22 mouse cellular contexts compared by ENCODE assay signal in the genomic region with DNA sequence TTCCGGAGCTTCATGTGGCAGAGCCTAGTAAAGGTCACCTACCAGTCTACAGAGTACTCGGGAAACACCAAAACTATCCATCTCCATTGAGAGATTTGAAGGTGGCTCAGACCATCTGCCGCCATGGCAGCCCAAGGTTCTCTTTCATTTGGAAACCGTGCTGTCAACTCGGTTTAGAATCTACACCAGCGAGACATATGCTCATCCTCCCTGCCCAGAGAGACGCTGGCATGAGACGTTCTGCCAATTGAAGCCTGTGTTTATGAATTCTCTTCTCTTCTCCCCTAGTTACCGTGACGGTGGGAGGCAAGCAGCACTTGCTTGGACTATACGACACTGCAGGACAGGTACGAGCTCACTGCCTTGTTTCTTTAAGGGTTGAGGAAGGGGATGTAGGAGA. TPM values are rescaled to one million over a fixed set of nuclear protein-coding genes. Genes with fewer than 3 reads are reported as not detected.
DNase-seq lines count a peak whose midpoint lies in the region; ATAC-seq and TF ChIP-seq lines count a peak whose summit lies in the region.
"Had no signal": no experiment of that assay in that cellular context is flagged by ENCODE, and none has a peak within 500 bp of the region (broad histone marks: within the 10 kb centered on the region; RNA-seq: fewer than 3 reads in every experiment).

No protein-coding gene starts in this region.

- no peak for TF ChIP-seq CTCF in layer of hippocampus, adult 2 months (conservative IDR thresholded peaks at IDR 0.05)

- DNase-seq in heart, adult 11 months, result peak; percentile 80
- DNase-seq in heart, adult 8-10 months (ENCODE audit: low spot score), result no peak
- peak; percentile 7 for DNase-seq in urinary bladder, adult 2 months (ENCODE audit: low spot score)
- DNase-seq in urinary bladder, postnatal 25 days (ENCODE audit: low spot score), result no peak
- peak; percentile 83 to 86 for DNase-seq in cerebellum, postnatal 10 days
- DNase-seq in layer of hippocampus, adult 2 months (ENCODE audit: low spot score in 2 of 2), result no peak
- DNase-seq: adrenal gland, postnatal 25 days; lung, postnatal 14 days; thymus, postnatal 14 days had no signal

- H3K9me3 ChIP-seq in kidney, embryonic 14.5 days (ENCODE audit: control insufficient read depth, low read length), result no peaks in the 10 kb centered on the region
- H3K9me3 ChIP-seq: heart, embryonic 13.5 days; hindbrain, embryonic 15.5 days had no signal

- H3K4me3 ChIP-seq in kidney, embryonic 14.5 days (ENCODE audit: low read length), result no peak overlapping the region
- no peak overlapping the region for H3K4me3 ChIP-seq in layer of hippocampus, adult 2 months
- H3K4me3 ChIP-seq: heart, embryonic 13.5 days; hindbrain, embryonic 15.5 days; megakaryocyte, embryonic 14.5 days had no signal

- no peaks in the 10 kb centered on the region for H3K4me1 ChIP-seq in kidney, embryonic 14.5 days (ENCODE audit: control insufficient read depth, insufficient read depth, low read length)
- H3K4me1 ChIP-seq: heart, embryonic 13.5 days; hindbrain, embryonic 15.5 days; megakaryocyte, embryonic 14.5 days had no signal

- 92% methylated on average over 12 of the region's 12 CpGs for WGBS in kidney, embryonic 14.5 days

- no peak overlapping the region for H3K4me2 ChIP-seq in kidney, embryonic 14.5 days (replicated peaks; ENCODE audit: low read depth, low read length)
- H3K4me2 ChIP-seq: heart, embryonic 13.5 days; hindbrain, embryonic 15.5 days; liver, embryonic 11.5 days had no signal

- no peaks in the 10 kb centered on the region for H3K36me3 ChIP-seq in kidney, embryonic 14.5 days (ENCODE audit: control insufficient read depth, insufficient read depth, low read length)
- H3K36me3 ChIP-seq: G1E; hindbrain, embryonic 15.5 days had no signal

- no peaks in the 10 kb centered on the region for H3K27me3 ChIP-seq in kidney, embryonic 14.5 days (ENCODE audit: control insufficient read depth, insufficient read depth, low read length)
- H3K27me3 ChIP-seq: heart, embryonic 13.5 days; hindbrain, embryonic 15.5 days; megakaryocyte, embryonic 14.5 days had no signal

- no peak for ATAC-seq in kidney, embryonic 14.5 days (ENCODE audit: low FRiP score, low TSS enrichment)
- ATAC-seq: intestine, postnatal 0 days had no signal

- no peak overlapping the region for H3K9ac ChIP-seq in kidney, embryonic 14.5 days (ENCODE audit: low read depth, low read length)
- H3K9ac ChIP-seq: heart, embryonic 13.5 days; hindbrain, embryonic 15.5 days had no signal

- no peak overlapping the region for H3K27ac ChIP-seq in kidney, embryonic 14.5 days (ENCODE audit: low read depth, low read length)
- H3K27ac ChIP-seq in layer of hippocampus, adult 2 months, result no peak overlapping the region
- H3K27ac ChIP-seq: heart, embryonic 13.5 days; hindbrain, embryonic 15.5 days had no signal

RNA-seq across cellular contexts. Expression of a gene that starts 41.5 kb away (rescaled TPM):
- not detected for total RNA-seq in heart, adult 8-10 months (2022)
- not detected in 2 replicates for polyA plus RNA-seq in urinary bladder, adult 2 months (2012; rRNA removed)
- not detected in 2 replicates for polyA plus RNA-seq in kidney, embryonic 14.5 days (2014; fragmentation: Nextera tagmentation; extraction: Ambion mirVana)
- total RNA-seq in layer of hippocampus, adult 2 months (2021), result not detected
- total RNA-seq: adrenal gland, postnatal 25 days; G1E; gastrocnemius, adult 8-10 months; granulocyte monocyte progenitor cell, adult 5-6 weeks; heart, postnatal 25 days; layer of hippocampus, postnatal 25 days had no signal
- polyA plus RNA-seq: G1E; heart, embryonic 13.5 days; hindbrain, embryonic 15.5 days; intestine, postnatal 0 days; kidney, embryonic 16.5 days; limb, embryonic 11.5 days; liver, embryonic 11.5 days had no signal

Comparison
In these comparisons a context has a peak if more than half of its experiments do, and no peak if none do; other contexts are left out.
1. DNase-seq: peak in heart, adult 11 months (single experiment), urinary bladder, adult 2 months (single experiment) and cerebellum, postnatal 10 days (2 of 2); none in heart, adult 8-10 months (single experiment), urinary bladder, postnatal 25 days (single experiment) and layer of hippocampus, adult 2 months (0 of 2).